Mouse (Mus musculus) left cerebral cortex, adult 2 months (tissue): ENCODE data around the gene Farp1. TPM values are rescaled to one million over a fixed set of nuclear protein-coding genes. Genes with fewer than 3 reads are reported as not detected.

ENCODE experiments used
- DNase-seq, 2 experiments: peaks; one replicate each; pipeline ENCODE4 v3.0.0; 2021 to 2022; ENCODE audit warnings: low spot score in 2 of 2, mixed read lengths in 1 of 2; ENCODE audit errors: extremely low spot score in 1 of 2
- H3K27ac ChIP-seq: fragments of 200-600 bp; 2 replicates; pipeline ENCODE4 v1.8.1; 2022
- H3K4me3 ChIP-seq: fragments of 200-600 bp; 2 replicates; pipeline ENCODE4 v1.8.1; 2022
- CTCF ChIP-seq: fragments of 200-600 bp; IDR thresholded peaks from 2 replicates; pipeline ENCODE4 v1.8.1; 2022; ENCODE audit warnings: antibody characterized with exemption, mild to moderate bottlenecking, moderate library complexity
- intact Hi-C: fragments of 180-260 bp; cut with DNase I; formaldehyde crosslinking; loops from one replicate; pipeline ENCODE4 v1.15.1; 2025
- total RNA-seq, 2 experiments: library from RNA; stranded (reverse); gene quantifications; 2 replicates each; pipeline ENCODE4 v1.2.3; 2021

The Farp1 gene
- total RNA-seq, 2 experiments from 2014 or later, result 142 to 152 TPM

DNA sequence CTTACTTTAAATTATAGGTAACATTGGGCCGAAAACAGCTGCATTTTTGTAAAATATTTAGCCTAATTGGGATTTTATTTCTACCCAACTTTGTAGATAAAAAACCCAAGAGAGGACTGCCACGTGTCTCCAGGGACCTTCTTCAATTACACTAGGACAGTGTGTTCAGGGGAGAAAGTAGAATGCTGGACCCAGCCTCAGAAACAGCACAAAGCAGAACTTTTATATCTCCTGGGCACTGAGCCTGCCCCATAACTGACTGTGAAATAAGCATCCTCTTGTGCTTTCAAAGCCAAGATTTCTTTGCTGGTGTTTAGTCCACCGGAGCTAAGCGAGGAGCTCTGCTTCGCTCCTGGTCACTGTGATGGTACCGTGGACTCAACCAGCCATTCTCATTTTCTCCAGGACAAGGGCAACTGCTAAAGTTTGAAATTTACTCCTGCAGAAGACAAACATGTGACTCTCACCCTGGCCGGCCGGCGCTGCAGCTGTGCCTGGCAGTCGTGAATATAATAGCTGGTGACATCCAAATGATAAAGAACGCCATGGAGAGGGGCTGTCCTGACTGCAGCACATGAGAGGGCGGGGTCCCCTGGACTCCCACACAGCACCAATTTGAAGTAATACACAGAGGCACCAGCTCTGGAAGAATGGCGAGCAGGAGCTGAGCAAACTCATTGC, 281.8 kb downstream of the Farp1 start:
- Histone ChIP-seq H3K27ac (peak overlapping the region; percentile 6; the same call in 1 of the 2 replicates), H3K4me3 (no peak overlapping the region)
- no peak for DNase-seq
- intact Hi-C loops, result no loop called here
- no peak for TF ChIP-seq CTCF

DNA sequence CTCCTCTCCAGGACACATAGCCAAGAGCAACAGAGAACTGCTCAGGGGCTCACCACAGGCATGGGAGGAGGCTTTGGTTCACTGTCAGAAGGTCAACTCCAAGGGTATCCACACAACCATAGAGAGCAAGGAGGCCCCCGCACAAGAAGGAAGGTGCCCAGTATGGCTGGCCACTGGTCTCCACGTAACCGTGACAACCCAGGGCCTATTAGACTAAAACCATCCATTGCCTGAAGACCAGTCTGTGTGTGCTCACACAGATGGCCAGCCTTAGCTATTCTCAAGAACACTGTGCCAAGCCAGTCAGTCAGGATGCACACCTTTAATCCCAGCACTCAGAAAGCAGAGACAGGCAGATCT, 282.3 kb downstream of the Farp1 start:
- Histone ChIP-seq H3K4me3 (no peak overlapping the region), H3K27ac (no peak overlapping the region)
- TF ChIP-seq CTCF, result no peak
- DNase-seq, result no peak
- intact Hi-C loops, result no loop called here

GRCm38 (mm10) chr14:121318382-121318781, 283.4 kb downstream of the Farp1 start:
- intact Hi-C loops, result no loop called here
- Histone ChIP-seq H3K4me3 (no peak overlapping the region), H3K27ac (no peak overlapping the region)
- TF ChIP-seq CTCF, result no peak
- no peak for DNase-seq

DNA sequence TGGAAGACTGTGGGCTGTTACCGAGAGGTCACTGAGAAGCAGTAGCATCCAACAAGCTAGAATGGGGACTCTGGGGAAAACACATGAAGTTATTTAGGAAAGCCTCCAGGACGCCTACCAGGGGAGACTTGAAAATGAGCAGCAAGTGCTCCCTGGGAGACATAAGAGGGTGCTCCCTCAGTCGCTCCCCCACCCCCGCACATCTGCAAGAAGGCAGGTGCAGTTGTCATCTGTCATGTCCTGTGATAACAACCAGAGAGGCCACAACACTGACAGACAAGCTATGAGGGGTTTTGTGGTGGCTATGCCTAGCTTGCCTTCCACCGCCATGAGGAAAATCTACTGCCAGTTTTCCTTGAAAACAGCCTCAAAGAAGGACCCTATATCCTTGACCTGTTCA, 287.1 kb downstream of the Farp1 start:
- Histone ChIP-seq H3K27ac (no peak overlapping the region; the same call in 1 of the 2 replicates), H3K4me3 (no peak overlapping the region)
- TF ChIP-seq CTCF, result no peak
- DNase-seq, result no peak
- intact Hi-C loops, result loop anchor here (2.0 to 5.0 kb wide), 2 partner anchors 40 to 57 kb away; no protein-coding TSS in a partner anchor

DNA sequence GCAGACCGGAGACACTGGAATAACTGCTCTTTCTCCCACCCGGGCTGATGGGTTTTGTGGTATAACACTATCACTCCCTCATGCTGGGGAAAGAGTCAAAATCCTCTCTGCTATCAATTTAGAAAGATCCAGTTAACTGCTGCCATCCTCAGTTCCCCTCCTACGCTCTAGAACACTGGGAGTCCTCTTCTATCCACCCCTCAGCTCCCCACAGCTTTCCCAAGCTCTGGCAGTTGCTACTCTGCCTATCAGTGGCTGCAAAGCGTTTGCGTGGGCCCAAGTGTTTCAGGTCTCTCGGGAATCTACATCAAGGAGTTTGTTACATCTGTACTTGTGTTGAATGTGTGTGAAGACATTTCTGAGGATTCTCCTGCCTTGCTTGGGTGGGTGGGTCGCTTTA, 287.6 kb downstream of the Farp1 start:
- TF ChIP-seq CTCF, result no peak
- Histone ChIP-seq H3K4me3 (no peak overlapping the region), H3K27ac (no peak overlapping the region)
- DNase-seq, result peak; percentile 65 to 72
- intact Hi-C loops, result loop anchor here (2.0 to 5.0 kb wide), 2 partner anchors 40 to 56 kb away; no protein-coding TSS in a partner anchor

- peak in 1 of 2 experiments; percentile 25 for DNase-seq
- no peak overlapping the region for H3K27ac ChIP-seq
- intact Hi-C loops, result loop anchor here (5.0 kb wide), 1 partner anchor 38 kb away; no protein-coding TSS in a partner anchor
- no peak; the same call in 1 of the 2 replicates for TF ChIP-seq CTCF
- no peak overlapping the region for H3K4me3 ChIP-seq
These were observed 289.7 kb downstream of the Farp1 start for GRCm38 (mm10) chr14:121324521-121325330.

DNA sequence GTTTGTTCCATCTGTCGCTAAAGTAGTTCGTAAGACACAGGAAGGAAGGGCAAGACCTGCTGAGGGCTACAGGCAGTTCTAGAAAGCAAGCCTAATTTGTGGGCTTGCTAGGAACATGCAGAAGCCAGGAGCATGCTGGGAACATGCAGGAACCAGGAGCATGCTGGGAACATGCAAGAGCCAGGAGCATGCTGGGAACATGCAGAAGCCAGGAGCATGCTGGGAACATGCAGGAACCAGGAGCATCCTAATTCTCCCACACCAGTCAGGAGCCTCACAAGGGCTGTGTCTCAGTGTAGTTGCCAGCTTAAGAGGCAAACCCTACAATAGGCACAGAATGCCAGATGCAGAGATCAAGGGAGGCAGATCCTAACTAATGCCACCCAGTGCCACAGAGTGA, 291.4 kb downstream of the Farp1 start:
- intact Hi-C loops, result no loop called here
- Histone ChIP-seq H3K4me3 (no peak overlapping the region), H3K27ac (no peak overlapping the region)
- TF ChIP-seq CTCF, result no peak
- no peak for DNase-seq

GRCm38 (mm10) chr14:121328878-121329277, 293.9 kb downstream of the Farp1 start:
- no peak for DNase-seq
- no peak for TF ChIP-seq CTCF
- H3K27ac ChIP-seq, result no peak overlapping the region
- intact Hi-C loops, result no loop called here
- H3K4me3 ChIP-seq, result no peak overlapping the region

GRCm38 (mm10) chr14:121329401-121330089, 294.5 kb downstream of the Farp1 start:
- intact Hi-C loops, result no loop called here
- DNase-seq, result no peak
- TF ChIP-seq CTCF, result no peak

GRCm38 (mm10) chr14:121330090-121330408, 295.0 kb downstream of the Farp1 start:
- no peak overlapping the region for H3K4me3 ChIP-seq
- H3K27ac ChIP-seq, result no peak overlapping the region
- intact Hi-C loops, result no loop called here
- DNase-seq, result no peak
- no peak for TF ChIP-seq CTCF

More at GRCm38 (mm10) chr14:121329401-121330089, 294.5 kb downstream of the Farp1 start:
- Histone ChIP-seq H3K27ac (no peak overlapping the region), H3K4me3 (no peak overlapping the region)

Other genes with a start within 250 kb of the Farp1 start
- gene Ipo5, start 124.0 kb upstream of the Farp1 start, total RNA-seq, result 100 to 1,000 TPM; 103 to 112 TPM